Mouse (Mus musculus) kidney, adult 11 months (tissue): ENCODE measurements around the gene Eif4e2.

Experiments used
- DNase-seq: peaks from one replicate; pipeline ENCODE4 v3.0.0; 2022

Eif4e2 gene

GRCm38 (mm10) chr1:87213735-87214704, at the start of gene Eif4e2:
TSS of gene Eif4e2 (plus strand) at chr1:87213914.
- DNase-seq = peak; percentile 90

GRCm38 (mm10) chr1:87164164-87164795, 49.4 kb upstream of the Eif4e2 start:
- no peak for DNase-seq

GRCm38 (mm10) chr1:87164796-87165184, 48.9 kb upstream of the Eif4e2 start:
- DNase-seq = no peak

DNA sequence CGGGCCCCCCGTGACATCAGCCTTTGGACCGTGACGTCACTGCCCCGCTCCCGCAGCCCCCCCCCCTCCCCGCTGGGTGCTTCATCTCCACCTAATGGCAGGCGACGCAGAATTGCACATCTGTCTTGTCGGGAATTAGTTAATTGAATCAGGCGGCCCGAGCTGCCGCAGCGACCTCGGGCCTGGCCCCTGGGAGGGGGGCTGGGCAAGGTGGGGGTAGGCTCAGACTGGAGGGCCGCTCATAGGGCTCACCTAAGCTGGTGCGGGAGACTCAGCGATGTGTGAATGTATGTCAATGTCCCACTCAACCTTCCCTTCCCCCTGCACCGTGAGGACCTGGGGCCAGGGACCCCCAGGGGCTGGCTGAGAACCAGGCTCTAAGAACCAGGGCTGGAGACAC, 43.3 kb upstream of the Eif4e2 start:
- DNase-seq = no peak

- DNase-seq = no peak
Measured at GRCm38 (mm10) chr1:87171312-87171711, 42.4 kb upstream of the Eif4e2 start.

DNA sequence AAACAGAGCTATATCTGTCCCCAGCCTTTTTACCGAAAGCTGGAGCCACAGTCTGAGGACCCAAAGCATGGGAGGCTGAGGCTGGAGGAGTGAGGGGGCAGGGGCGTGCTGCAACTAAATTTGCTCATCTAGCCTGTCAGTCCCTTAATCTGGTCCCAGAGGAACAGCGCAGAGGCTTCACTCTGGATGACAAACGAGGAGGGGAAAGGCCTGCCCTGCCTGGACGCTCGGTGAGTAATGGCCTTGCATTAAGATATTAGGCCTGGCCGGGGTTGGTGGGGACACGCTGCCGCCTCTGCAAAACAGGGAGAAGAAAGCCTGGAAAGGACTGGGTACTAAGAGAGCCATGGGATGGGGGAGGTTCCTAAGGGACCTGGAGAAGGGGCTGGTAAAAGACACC, 41.4 kb upstream of the Eif4e2 start:
- DNase-seq = no peak

DNA sequence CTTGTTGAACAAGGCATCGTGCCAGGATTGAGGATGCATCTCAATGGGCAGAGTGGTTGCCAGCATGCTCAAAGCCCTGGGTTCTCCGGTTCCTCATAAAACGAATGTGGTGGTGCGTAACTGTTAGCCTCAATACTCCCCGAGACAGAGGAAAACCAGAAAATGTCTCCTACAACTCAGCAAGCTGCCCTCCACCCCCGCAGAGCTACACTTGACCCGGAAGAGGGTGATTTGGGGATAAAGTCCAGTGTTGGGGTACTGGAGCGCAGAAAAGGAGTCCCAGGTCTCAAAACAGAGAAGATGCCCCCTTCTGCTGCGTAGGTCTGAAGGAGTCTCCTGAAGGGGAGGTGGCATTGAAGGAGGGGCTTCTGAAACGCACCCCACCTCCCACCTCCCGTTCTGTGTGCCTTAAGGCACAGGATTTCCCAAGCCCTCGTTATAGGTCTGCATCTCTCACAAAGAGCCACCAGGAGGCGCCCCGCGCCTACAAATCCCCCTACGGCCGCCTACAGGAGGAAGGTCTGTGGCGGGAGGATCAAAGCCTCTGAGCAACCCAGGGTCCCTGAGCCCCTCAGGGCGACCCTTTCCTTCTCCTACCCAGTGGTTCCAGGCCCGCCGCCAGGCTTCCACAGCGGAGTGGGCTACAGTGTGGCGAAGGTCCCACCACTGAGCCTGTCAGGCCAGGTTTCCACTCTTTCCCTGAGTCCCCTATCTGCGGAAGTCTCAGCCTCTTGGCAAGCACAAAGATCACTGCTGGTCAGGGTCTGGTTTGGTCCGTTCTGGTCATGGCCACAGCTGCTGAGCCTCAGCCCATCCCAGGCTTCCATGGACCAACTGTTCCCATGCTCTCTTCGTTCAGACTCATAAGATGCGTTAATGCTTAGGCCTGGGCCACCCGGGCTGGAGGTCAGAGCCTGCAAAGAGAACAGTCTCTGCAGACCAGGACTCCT, 39.4 kb upstream of the Eif4e2 start:
- peak; percentile 60 for DNase-seq

DNA sequence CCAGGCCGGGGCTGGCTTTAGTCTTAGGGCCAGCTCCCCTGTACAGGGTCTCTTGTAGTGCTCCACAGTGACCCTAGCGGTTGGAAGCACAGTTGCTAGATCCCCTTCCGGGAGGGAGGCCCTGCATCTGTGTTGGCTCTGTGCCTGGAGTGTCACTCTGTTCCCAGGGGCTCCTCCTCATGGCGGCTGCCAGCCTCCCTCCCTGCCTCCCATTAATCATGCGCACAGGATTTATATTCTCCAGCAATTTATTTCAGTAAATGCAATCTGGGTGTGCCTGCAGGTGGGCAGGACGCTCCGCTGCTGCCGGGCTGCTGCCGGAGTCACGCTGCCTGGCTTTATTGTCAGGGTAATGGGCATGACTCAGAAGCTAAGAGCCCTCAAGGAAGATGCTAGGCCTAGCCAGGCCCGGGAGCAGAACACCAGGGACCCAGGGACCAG, 37.8 kb upstream of the Eif4e2 start:
- DNase-seq = no peak

DNA sequence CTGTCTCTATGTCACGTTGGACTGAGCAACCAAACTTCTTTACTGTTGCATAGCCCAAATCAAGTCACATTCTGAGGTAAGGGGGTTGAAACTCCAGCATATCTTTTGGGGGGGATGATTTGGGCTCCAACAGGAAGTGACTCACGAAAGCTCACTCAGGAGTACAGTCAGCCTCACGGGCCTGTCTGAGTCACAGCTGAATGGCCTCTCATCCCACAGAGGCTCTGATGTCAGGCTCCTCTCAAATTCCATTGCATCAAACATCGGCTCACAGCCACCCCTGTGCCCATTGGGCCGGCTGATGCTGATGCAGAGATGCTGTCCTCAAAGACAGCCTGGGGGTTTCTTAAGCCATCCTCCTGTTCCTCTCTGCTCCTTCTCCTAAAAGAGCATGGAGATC, 32.8 kb upstream of the Eif4e2 start:
- DNase-seq = no peak

- DNase-seq = no peak
Measured at GRCm38 (mm10) chr1:87183013-87183412, 30.7 kb upstream of the Eif4e2 start, which contains the start of gene Prss56. TSS of gene Prss56 (plus strand) at chr1:87183313.

DNA sequence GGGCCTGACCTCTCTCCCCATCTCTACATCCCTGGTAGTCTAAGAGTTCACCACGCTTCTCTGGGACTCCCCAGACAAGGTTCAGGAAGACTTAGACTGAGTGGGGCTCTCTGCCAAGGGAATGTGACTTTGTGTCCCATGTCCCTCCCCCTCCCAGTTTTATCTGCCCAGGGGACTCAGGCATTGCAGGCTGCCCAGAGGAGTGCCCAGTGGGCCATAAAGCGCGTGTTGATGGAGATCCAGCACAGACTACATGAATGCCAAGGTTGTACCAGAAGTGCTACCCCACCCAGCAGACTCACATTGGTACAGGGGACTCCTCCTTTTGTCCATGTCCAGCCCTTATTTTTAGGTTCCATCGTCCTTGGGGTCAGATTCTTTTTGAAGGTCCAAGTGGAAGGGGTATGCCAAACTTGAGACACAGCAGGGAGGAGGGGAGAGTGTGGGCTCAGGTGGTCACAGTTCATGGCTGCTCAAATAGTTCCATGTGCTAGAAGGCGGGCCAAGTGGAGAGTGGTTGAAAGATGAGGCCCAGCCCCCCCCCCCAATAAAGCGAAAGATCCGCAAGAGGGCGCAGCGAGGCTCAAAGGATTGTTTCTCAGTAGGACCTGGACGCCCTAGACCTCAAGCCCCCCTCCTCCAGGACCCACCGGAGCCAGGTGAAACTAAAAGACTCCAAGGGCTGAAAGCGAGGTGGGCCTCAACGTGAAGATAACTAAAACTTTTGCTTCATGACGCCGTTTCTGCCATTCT, 29.5 kb upstream of the Eif4e2 start:
- no peak for DNase-seq

- peak; percentile 57 for DNase-seq
Measured at GRCm38 (mm10) chr1:87184751-87185139, 29.0 kb upstream of the Eif4e2 start.

- DNase-seq = no peak
Measured at GRCm38 (mm10) chr1:87185526-87185925, 28.2 kb upstream of the Eif4e2 start.

GRCm38 (mm10) chr1:87186261-87187036, 27.3 kb upstream of the Eif4e2 start:
- no peak for DNase-seq

DNA sequence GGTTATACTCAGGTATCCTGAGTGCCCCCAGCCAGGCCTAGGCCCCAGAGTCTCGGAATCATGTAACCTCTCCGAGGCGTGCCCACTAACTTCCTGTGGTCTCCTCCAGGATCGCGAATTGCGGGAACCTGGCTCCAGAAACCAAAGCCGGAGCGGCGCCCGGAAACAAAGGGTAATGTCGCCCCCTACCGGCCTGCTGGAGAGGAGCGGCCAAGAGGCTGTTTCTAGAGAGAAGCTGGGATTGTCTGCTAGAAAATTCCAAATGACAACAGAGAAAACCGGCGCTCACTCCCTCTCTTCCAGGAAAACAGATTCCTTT, 26.7 kb upstream of the Eif4e2 start:
- peak; percentile 27 for DNase-seq

GRCm38 (mm10) chr1:87190429-87190828, 23.3 kb upstream of the Eif4e2 start, which contains the start of gene Chrnd:
TSS of gene Chrnd (plus strand) at chr1:87190607.
- no peak for DNase-seq

DNA sequence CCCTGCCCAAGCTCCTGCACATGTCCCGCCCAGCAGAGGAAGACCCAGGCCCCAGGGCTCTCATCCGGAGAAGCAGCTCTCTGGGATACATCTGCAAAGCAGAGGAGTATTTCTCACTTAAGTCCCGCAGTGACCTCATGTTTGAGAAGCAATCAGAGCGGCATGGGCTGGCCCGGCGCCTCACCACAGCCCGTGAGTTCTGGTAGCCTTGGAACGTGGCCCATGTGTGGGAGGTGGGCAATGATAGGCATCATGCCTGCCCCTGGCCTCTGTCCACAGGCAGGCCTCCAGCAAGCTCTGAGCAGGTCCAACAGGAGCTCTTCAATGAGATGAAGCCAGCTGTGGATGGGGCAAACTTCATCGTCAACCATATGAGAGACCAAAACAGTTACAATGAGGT, 16.4 kb upstream of the Eif4e2 start:
- DNase-seq = no peak

- DNase-seq = no peak
Measured at GRCm38 (mm10) chr1:87198119-87199065, 15.3 kb upstream of the Eif4e2 start.

- DNase-seq = no peak
Measured at GRCm38 (mm10) chr1:87200811-87201210, 12.9 kb upstream of the Eif4e2 start.

- DNase-seq = no peak
Measured at GRCm38 (mm10) chr1:87201848-87202247, 11.9 kb upstream of the Eif4e2 start.
